Mouse (Mus musculus) liver, embryonic 12.5 days (tissue): ENCODE data around the gene Myo6. TPM values are rescaled to one million over a fixed set of nuclear protein-coding genes. Genes with fewer than 3 reads are reported as not detected.

Source experiments
- ATAC-seq: fragments of 200-750 bp; cut with Nextera tagmentation; 2 replicates; pipeline ENCODE4 v1.8.0; 2017; ENCODE audit warnings: moderate number of reproducible peaks, mild to moderate bottlenecking, moderate library complexity
- H3K27ac ChIP-seq: fragments of 300-500 bp; sonication (generic); 2 replicates; pipeline ENCODE4 v1.5.1; 2016; ENCODE audit warnings: mild to moderate bottlenecking
- H3K27me3 ChIP-seq: fragments of 300-500 bp; sonication (generic); replicated peaks from 2 replicates; pipeline ENCODE4 v1.6.1; 2016; ENCODE audit warnings: mild to moderate bottlenecking, moderate library complexity
- H3K36me3 ChIP-seq: fragments of 300-500 bp; sonication (generic); 2 replicates; pipeline ENCODE4 v1.6.1; 2016; ENCODE audit warnings: mild to moderate bottlenecking, moderate library complexity
- H3K4me1 ChIP-seq: fragments of 300-500 bp; sonication (generic); 2 replicates; pipeline ENCODE4 v1.6.1; 2016
- H3K4me2 ChIP-seq: fragments of 300-500 bp; sonication (generic); 2 replicates; pipeline ENCODE4 v1.6.1; 2016; ENCODE audit warnings: mild to moderate bottlenecking, moderate library complexity
- H3K4me3 ChIP-seq: fragments of 300-500 bp; sonication (generic); 2 replicates; pipeline ENCODE4 v1.5.1; 2016; ENCODE audit warnings: mild to moderate bottlenecking, moderate library complexity
- H3K9ac ChIP-seq: fragments of 300-500 bp; sonication (generic); 2 replicates; pipeline ENCODE4 v1.6.1; 2016; ENCODE audit warnings: mild to moderate bottlenecking, moderate library complexity
- H3K9me3 ChIP-seq: fragments of 300-500 bp; sonication (generic); replicated peaks from 2 replicates; pipeline ENCODE4 v1.6.1; 2016; ENCODE audit warnings: mild to moderate bottlenecking, moderate library complexity
- WGBS: fragments of 180-500 bp; shearing (Covaris S2); methylation state at CpG from one replicate; pipeline ENCODE4 v1.1.7; 2016; ENCODE audit not compliant: insufficient replicate concordance; 5-methylcytosine and 5-hydroxymethylcytosine counted together
- polyA plus RNA-seq: library from polyadenylated mRNA; unstranded; fragments of >200 nt; fragmentation: Nextera tagmentation; extraction: Ambion mirVana; gene quantifications from 2 replicates; pipeline ENCODE4 v1.2.1, GENCODE M21; 2016

Myo6 gene
- polyA plus RNA-seq, 1 experiment from 2014 or later = 4.8 TPM

- no peaks in the 10 kb centered on the region for H3K36me3 ChIP-seq
- H3K27ac ChIP-seq = no peak overlapping the region
- H3K9me3 ChIP-seq = no peaks in the 10 kb centered on the region
- peaks cover 13% of the 10 kb centered on the region for H3K4me1 ChIP-seq
- no peak overlapping the region for H3K4me3 ChIP-seq
- no peak for ATAC-seq
- no peak overlapping the region for H3K4me2 ChIP-seq
- H3K9ac ChIP-seq = no peak overlapping the region
- 62% methylated on average over 6 of the region's 6 CpGs for WGBS
- H3K27me3 ChIP-seq = peaks cover 11% of the 10 kb centered on the region
Observed at GRCm38 (mm10) chr9:80166425-80166824, 1.6 kb downstream of the Myo6 start.

GRCm38 (mm10) chr9:80167089-80167488, 2.3 kb downstream of the Myo6 start:
- no peaks in the 10 kb centered on the region for H3K9me3 ChIP-seq
- H3K9ac ChIP-seq = no peak overlapping the region
- H3K27ac ChIP-seq = no peak overlapping the region
- H3K4me2 ChIP-seq = no peak overlapping the region
- no peak overlapping the region for H3K4me3 ChIP-seq
- ATAC-seq = no peak
- H3K4me1 ChIP-seq = peaks cover 13% of the 10 kb centered on the region
- no peaks in the 10 kb centered on the region for H3K36me3 ChIP-seq
- 65% methylated on average over 4 of the region's 4 CpGs for WGBS
- H3K27me3 ChIP-seq = peaks cover 5% of the 10 kb centered on the region

- H3K27me3 ChIP-seq = no peaks in the 10 kb centered on the region
- no peaks in the 10 kb centered on the region for H3K9me3 ChIP-seq
- H3K36me3 ChIP-seq = no peaks in the 10 kb centered on the region
- no peak for ATAC-seq
- peaks cover 6% of the 10 kb centered on the region for H3K4me1 ChIP-seq
- WGBS = 84% methylated on average over 9 of the region's 9 CpGs
- no peak overlapping the region for H3K4me3 ChIP-seq
- no peak overlapping the region for H3K4me2 ChIP-seq
- H3K9ac ChIP-seq = no peak overlapping the region
- H3K27ac ChIP-seq = no peak overlapping the region
Observed at GRCm38 (mm10) chr9:80169551-80169950, 4.7 kb downstream of the Myo6 start.

- Histone ChIP-seq H3K27me3 (no peaks in the 10 kb centered on the region), H3K36me3 (no peaks in the 10 kb centered on the region), H3K9me3 (no peaks in the 10 kb centered on the region), H3K4me1 (0 out of 2 replicates have a peak, but pooled peaks cover 2% of the 10 kb centered on the region), H3K27ac (no peak overlapping the region), H3K4me2 (no peak overlapping the region), H3K9ac (no peak overlapping the region), H3K4me3 (no peak overlapping the region)
- no peak for ATAC-seq
Observed at GRCm38 (mm10) chr9:80171241-80171640, 6.4 kb downstream of the Myo6 start.

- no peaks in the 10 kb centered on the region for H3K36me3 ChIP-seq
- H3K4me2 ChIP-seq = no peak overlapping the region
- ATAC-seq = no peak
Observed at GRCm38 (mm10) chr9:80172396-80173222, 7.8 kb downstream of the Myo6 start.

GRCm38 (mm10) chr9:80173629-80174028, 8.8 kb downstream of the Myo6 start:
- no peak overlapping the region for H3K9ac ChIP-seq
- no peak overlapping the region for H3K4me3 ChIP-seq
- no peaks in the 10 kb centered on the region for H3K36me3 ChIP-seq
- WGBS = 67% methylated on average over 9 of the region's 9 CpGs
- H3K27ac ChIP-seq = no peak overlapping the region
- no peak for ATAC-seq
- no peaks in the 10 kb centered on the region for H3K9me3 ChIP-seq
- no peaks in the 10 kb centered on the region for H3K27me3 ChIP-seq
- no peak overlapping the region for H3K4me2 ChIP-seq
- H3K4me1 ChIP-seq = peaks cover 4% of the 10 kb centered on the region

More at GRCm38 (mm10) chr9:80172396-80173222, 7.8 kb downstream of the Myo6 start:
- H3K9me3 ChIP-seq = no peaks in the 10 kb centered on the region
- H3K27me3 ChIP-seq = no peaks in the 10 kb centered on the region
- peaks cover 4% of the 10 kb centered on the region for H3K4me1 ChIP-seq
- 80% methylated on average over 8 of the region's 8 CpGs for WGBS
- no peak overlapping the region for H3K9ac ChIP-seq
- no peak overlapping the region for H3K27ac ChIP-seq
- H3K4me3 ChIP-seq = no peak overlapping the region

GRCm38 (mm10) chr9:80176696-80177478, 12.1 kb downstream of the Myo6 start:
- 0 out of 2 replicates have a peak, but pooled peaks have one; percentile 15 for ATAC-seq
- H3K9me3 ChIP-seq = no peaks in the 10 kb centered on the region
- no peaks in the 10 kb centered on the region for H3K36me3 ChIP-seq
- 67% methylated on average over 13 of the region's 13 CpGs for WGBS
- no peak overlapping the region for H3K4me3 ChIP-seq
- H3K4me2 ChIP-seq = no peak overlapping the region
- peaks cover 4% of the 10 kb centered on the region for H3K4me1 ChIP-seq
- no peaks in the 10 kb centered on the region for H3K27me3 ChIP-seq
- H3K27ac ChIP-seq = no peak overlapping the region
- H3K9ac ChIP-seq = no peak overlapping the region

GRCm38 (mm10) chr9:80178670-80179069, 13.8 kb downstream of the Myo6 start:
- no peak overlapping the region for H3K27ac ChIP-seq
- no peaks in the 10 kb centered on the region for H3K36me3 ChIP-seq
- peaks cover 4% of the 10 kb centered on the region for H3K4me1 ChIP-seq
- no peaks in the 10 kb centered on the region for H3K27me3 ChIP-seq
- no peak overlapping the region for H3K9ac ChIP-seq
- WGBS = 76% methylated on average over 2 of the region's 2 CpGs
- H3K4me2 ChIP-seq = no peak overlapping the region
- H3K9me3 ChIP-seq = no peaks in the 10 kb centered on the region
- no peak for ATAC-seq
- H3K4me3 ChIP-seq = no peak overlapping the region

GRCm38 (mm10) chr9:80179688-80180087, 14.9 kb downstream of the Myo6 start:
- Histone ChIP-seq H3K27ac (no peak overlapping the region), H3K36me3 (no peaks in the 10 kb centered on the region), H3K4me3 (no peak overlapping the region), H3K4me2 (no peak overlapping the region), H3K27me3 (no peaks in the 10 kb centered on the region), H3K4me1 (peaks cover 4% of the 10 kb centered on the region), H3K9ac (no peak overlapping the region), H3K9me3 (no peaks in the 10 kb centered on the region)
- ATAC-seq = no peak
- WGBS = 53% methylated on average over 4 of the region's 4 CpGs

- H3K36me3 ChIP-seq = no peaks in the 10 kb centered on the region
- H3K4me3 ChIP-seq = no peak overlapping the region
- ATAC-seq = no peak
- H3K4me1 ChIP-seq = peaks cover 4% of the 10 kb centered on the region
- no peak overlapping the region for H3K27ac ChIP-seq
- H3K9me3 ChIP-seq = no peaks in the 10 kb centered on the region
- no peaks in the 10 kb centered on the region for H3K27me3 ChIP-seq
- 63% methylated on average over 5 of the region's 5 CpGs for WGBS
- H3K4me2 ChIP-seq = no peak overlapping the region
- H3K9ac ChIP-seq = no peak overlapping the region
Observed at GRCm38 (mm10) chr9:80180771-80181170, 15.9 kb downstream of the Myo6 start.

GRCm38 (mm10) chr9:80181692-80182091, 16.9 kb downstream of the Myo6 start:
- no peak overlapping the region for H3K4me3 ChIP-seq
- H3K4me2 ChIP-seq = no peak overlapping the region
- H3K9me3 ChIP-seq = no peaks in the 10 kb centered on the region
- no peaks in the 10 kb centered on the region for H3K27me3 ChIP-seq
- no peak overlapping the region for H3K9ac ChIP-seq
- H3K4me1 ChIP-seq = peaks cover 4% of the 10 kb centered on the region
- ATAC-seq = no peak
- no peaks in the 10 kb centered on the region for H3K36me3 ChIP-seq
- 64% methylated on average over 1 of the region's 1 CpGs for WGBS
- no peak overlapping the region for H3K27ac ChIP-seq

GRCm38 (mm10) chr9:80184138-80184537, 19.3 kb downstream of the Myo6 start:
- WGBS = 76% methylated on average over 5 of the region's 5 CpGs
- H3K4me2 ChIP-seq = no peak overlapping the region
- no peaks in the 10 kb centered on the region for H3K36me3 ChIP-seq
- no peak overlapping the region for H3K27ac ChIP-seq
- H3K4me3 ChIP-seq = no peak overlapping the region
- H3K27me3 ChIP-seq = no peaks in the 10 kb centered on the region
- no peaks in the 10 kb centered on the region for H3K9me3 ChIP-seq
- ATAC-seq = no peak
- no peak overlapping the region for H3K9ac ChIP-seq
- no peaks in the 10 kb centered on the region for H3K4me1 ChIP-seq
